10 mouse cellular contexts compared by ENCODE assay signal in the genomic region with DNA sequence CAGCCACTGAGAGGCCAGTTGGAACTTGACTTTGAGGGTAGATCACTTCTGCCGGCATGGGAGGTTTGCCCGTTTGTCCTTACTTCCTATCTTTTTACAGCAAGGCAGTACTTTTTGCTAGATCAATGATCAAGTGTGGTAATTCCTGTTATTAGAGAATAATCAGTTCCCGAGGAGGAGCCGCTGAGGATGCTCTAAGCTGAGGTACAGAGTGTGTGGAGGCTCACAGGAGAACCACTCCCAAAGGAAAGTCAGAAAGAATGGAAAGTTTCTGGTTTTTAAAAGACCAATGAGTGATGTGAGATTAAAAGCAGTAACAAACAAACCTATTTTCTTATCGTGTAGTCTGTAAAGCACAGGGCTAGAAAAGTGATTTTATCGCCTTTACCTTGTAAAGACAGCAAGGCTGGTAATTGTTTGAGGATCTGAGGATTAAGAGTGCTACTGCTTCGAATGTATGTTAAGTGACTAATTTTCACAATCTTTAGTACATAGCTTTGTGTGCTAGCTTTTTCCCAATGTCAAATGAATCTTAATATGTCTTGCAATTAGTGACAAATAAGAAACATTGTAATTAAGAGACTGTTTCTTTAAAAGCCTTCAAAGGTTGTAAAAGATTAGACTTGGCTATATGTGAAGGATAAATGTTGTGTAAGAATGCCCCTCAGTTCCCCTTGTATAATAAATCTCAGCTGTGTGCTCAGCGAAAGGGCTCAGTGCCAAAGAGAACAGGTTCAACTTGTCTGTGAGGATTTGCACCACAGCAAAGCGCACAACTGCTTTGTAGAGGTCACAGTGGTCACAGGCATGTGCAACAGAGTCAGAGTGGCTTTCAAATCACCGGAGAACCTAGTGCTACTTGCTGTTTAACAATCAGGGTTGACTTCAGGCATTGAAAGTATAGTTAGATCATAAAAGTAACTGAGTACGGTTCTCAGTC.
A peak's percentile ranks its signal among the peaks of the same experiment; 100 is the strongest.
DNase-seq lines count a peak whose midpoint lies in the region; ATAC-seq and TF ChIP-seq lines count a peak whose summit lies in the region.
"Had no signal": no experiment of that assay in that cellular context is flagged by ENCODE, and none has a peak within 500 bp of the region (broad histone marks: within the 10 kb centered on the region; RNA-seq: fewer than 3 reads in every experiment).

No protein-coding gene starts in this region.

- H3K9me3 ChIP-seq in liver, embryonic 15.5 days (replicated peaks): no peaks in the 10 kb centered on the region
- H3K9me3 ChIP-seq in liver, embryonic 12.5 days (replicated peaks): no peaks in the 10 kb centered on the region
- no peaks in the 10 kb centered on the region for H3K9me3 ChIP-seq in limb, embryonic 14.5 days (ENCODE audit: control insufficient read depth, low read length)
- H3K9me3 ChIP-seq in midbrain, embryonic 10.5 days (replicated peaks): no peaks in the 10 kb centered on the region
- H3K9me3 ChIP-seq: megakaryocyte, embryonic 14.5 days had no signal

- TF ChIP-seq POLR2A in limb, embryonic 14.5 days (IDR thresholded peaks at IDR 0.05; ENCODE audit: borderline replicate concordance, extremely low read depth, insufficient read depth, insufficient read length): no peak

- peaks cover 4% of the 10 kb centered on the region for H3K4me1 ChIP-seq in liver, embryonic 15.5 days (replicated peaks)
- peaks cover 14% of the 10 kb centered on the region for H3K4me1 ChIP-seq in liver, embryonic 12.5 days
- H3K4me1 ChIP-seq in limb, embryonic 14.5 days (ENCODE audit: control insufficient read depth, insufficient read depth, low read length): peaks cover 6% of the 10 kb centered on the region; the same call in 1 of the 2 replicates
- H3K4me1 ChIP-seq in midbrain, embryonic 10.5 days: 0 out of 2 replicates have a peak, but pooled peaks cover 3% of the 10 kb centered on the region

- H3K27ac ChIP-seq in liver, embryonic 15.5 days (replicated peaks): no peak overlapping the region
- no peak overlapping the region for H3K27ac ChIP-seq in liver, embryonic 12.5 days
- no peak overlapping the region for H3K27ac ChIP-seq in limb, embryonic 14.5 days (replicated peaks; ENCODE audit: low read depth, low read length)
- no peak overlapping the region for H3K27ac ChIP-seq in midbrain, embryonic 10.5 days (replicated peaks)

- H3K9ac ChIP-seq in liver, embryonic 15.5 days: no peak overlapping the region
- no peak overlapping the region for H3K9ac ChIP-seq in liver, embryonic 12.5 days
- H3K9ac ChIP-seq in limb, embryonic 14.5 days (ENCODE audit: low read depth, low read length, severe bottlenecking): no peak overlapping the region

- ATAC-seq in liver, embryonic 15.5 days (ENCODE audit: insufficient read depth): 0 out of 2 replicates have a peak, but pooled peaks have one; percentile 31
- no peak for ATAC-seq in liver, embryonic 12.5 days
- ATAC-seq in limb, embryonic 14.5 days (ENCODE audit: low FRiP score, low read depth): peak; percentile 79

- H3K4me3 ChIP-seq in liver, embryonic 15.5 days (replicated peaks): no peak overlapping the region
- no peak overlapping the region for H3K4me3 ChIP-seq in liver, embryonic 12.5 days
- no peak overlapping the region for H3K4me3 ChIP-seq in limb, embryonic 14.5 days (replicated peaks; ENCODE audit: low read length)
- H3K4me3 ChIP-seq in midbrain, embryonic 10.5 days: no peak overlapping the region
- H3K4me3 ChIP-seq: megakaryocyte, embryonic 14.5 days had no signal

- DNase-seq in heart, postnatal 10 days: peak; percentile 62 to 67
- peak; percentile 75 for DNase-seq in limb, embryonic 14.5 days (ENCODE audit: low spot score)
- peak; percentile 33 for DNase-seq in urinary bladder, postnatal 10 days (ENCODE audit: low spot score)
- DNase-seq in midbrain, embryonic 10.5 days (ENCODE audit: low spot score): no peak
- DNase-seq in frontal cortex, adult 2 months (ENCODE audit: extremely low spot score in 1 of 2, low spot score in 1 of 2): no peak
- DNase-seq in retina, embryonic 14.5 days (ENCODE audit: low spot score): no peak
- DNase-seq: thymus, adult 2 months had no signal

- H3K27me3 ChIP-seq in liver, embryonic 15.5 days: no peaks in the 10 kb centered on the region
- no peaks in the 10 kb centered on the region for H3K27me3 ChIP-seq in liver, embryonic 12.5 days (replicated peaks)
- no peaks in the 10 kb centered on the region for H3K27me3 ChIP-seq in limb, embryonic 14.5 days (ENCODE audit: control insufficient read depth, insufficient read depth, low read length)
- no peaks in the 10 kb centered on the region for H3K27me3 ChIP-seq in midbrain, embryonic 10.5 days (ENCODE audit: low read depth, poor library complexity, severe bottlenecking)
- H3K27me3 ChIP-seq: megakaryocyte, embryonic 14.5 days had no signal

- intact Hi-C loops in heart, postnatal 10 days (cut with DNase I): no loop called here

- H3K36me3 ChIP-seq in liver, embryonic 15.5 days (replicated peaks): no peaks in the 10 kb centered on the region
- H3K36me3 ChIP-seq in liver, embryonic 12.5 days: no peaks in the 10 kb centered on the region
- no peaks in the 10 kb centered on the region for H3K36me3 ChIP-seq in limb, embryonic 14.5 days (ENCODE audit: control insufficient read depth, insufficient read depth, low read length)
- H3K36me3 ChIP-seq in midbrain, embryonic 10.5 days: no peaks in the 10 kb centered on the region

- H3K4me2 ChIP-seq in liver, embryonic 15.5 days: no peak overlapping the region
- no peak overlapping the region for H3K4me2 ChIP-seq in liver, embryonic 12.5 days
- H3K4me2 ChIP-seq in limb, embryonic 14.5 days (replicated peaks; ENCODE audit: low read depth, low read length, severe bottlenecking): no peak overlapping the region

- 69% methylated on average over 11 of the region's 11 CpGs for WGBS in liver, embryonic 15.5 days (ENCODE audit: insufficient replicate concordance)
- WGBS in liver, embryonic 12.5 days (ENCODE audit: insufficient replicate concordance): 68% methylated on average over 11 of the region's 11 CpGs
- WGBS in limb, embryonic 14.5 days: 30% methylated on average over 11 of the region's 11 CpGs
- WGBS in midbrain, embryonic 10.5 days: 87% methylated on average over 11 of the region's 11 CpGs

Comparison
In these comparisons a context has a peak if more than half of its experiments do, and no peak if none do; other contexts are left out.
1. DNase-seq: peak in heart, postnatal 10 days (2 of 2), limb, embryonic 14.5 days (single experiment) and urinary bladder, postnatal 10 days (single experiment); none in midbrain, embryonic 10.5 days (single experiment), frontal cortex, adult 2 months (0 of 2) and retina, embryonic 14.5 days (single experiment).